Mouse (Mus musculus): Measurements from ENCODE around the gene Tsc22d3. TPM values are rescaled to one million over a fixed set of nuclear protein-coding genes. Genes with fewer than 3 reads are reported as not detected.

The Tsc22d3 gene
- 99.9 and 108 TPM in 2 replicates for polyA plus RNA-seq (2014; fragmentation: Nextera tagmentation; extraction: Ambion mirVana)

GRCm38 (mm10) chrX:140600410-140601109 lies at the start of gene Tsc22d3:
Gene Tsc22d3, minus strand, starts transcription at chrX:140600659.
- H3K4me1 ChIP-seq (ENCODE audit: control insufficient read depth, insufficient read depth, low read length), result no peaks in the 10 kb centered on the region
- DNase-seq (ENCODE audit: low spot score) (peak; percentile 53), ATAC-seq (ENCODE audit: low read depth) (peak; percentile 69)
- 0 out of 2 replicates have a peak, but pooled peaks cover 3% of the 10 kb centered on the region for H3K9me3 ChIP-seq (ENCODE audit: control insufficient read depth, low read length)
- H3K4me3 ChIP-seq (ENCODE audit: low read depth, low read length), result peak within 1 kb of the TSS; percentile 49
- WGBS, result 20% methylated on average over 28 of the region's 28 CpGs
- H3K36me3 ChIP-seq (ENCODE audit: control insufficient read depth, insufficient read depth, low read length), result no peaks in the 10 kb centered on the region
- peak within 1 kb of the TSS; percentile 37; the same call in 1 of the 2 replicates for H3K9ac ChIP-seq (ENCODE audit: low read depth, low read length)
- H3K4me2 ChIP-seq (ENCODE audit: low read depth, low read length), result peak within 1 kb of the TSS; percentile 74
- peaks cover 53% of the 10 kb centered on the region for H3K27me3 ChIP-seq (replicated peaks; ENCODE audit: control insufficient read depth, insufficient read depth, low read length)
- H3K27ac ChIP-seq (replicated peaks; ENCODE audit: low read depth, low read length), result no peak within 1 kb of the TSS

GRCm38 (mm10) chrX:140639592-140639991 lies 39.1 kb upstream of the Tsc22d3 start:
- H3K9ac ChIP-seq (ENCODE audit: low read depth, low read length), result no peak overlapping the region
- no peaks in the 10 kb centered on the region for H3K9me3 ChIP-seq (ENCODE audit: control insufficient read depth, low read length)
- 0 out of 2 replicates have a peak, but pooled peaks cover 3% of the 10 kb centered on the region for H3K27me3 ChIP-seq (replicated peaks; ENCODE audit: control insufficient read depth, insufficient read depth, low read length)
- DNase-seq (ENCODE audit: low spot score) (no peak), ATAC-seq (ENCODE audit: low read depth) (no peak)
- WGBS, result 58% methylated on average over 2 of the region's 2 CpGs
- H3K4me2 ChIP-seq (ENCODE audit: low read depth, low read length), result no peak overlapping the region
- H3K36me3 ChIP-seq (ENCODE audit: control insufficient read depth, insufficient read depth, low read length), result no peaks in the 10 kb centered on the region
- H3K27ac ChIP-seq (replicated peaks; ENCODE audit: low read depth, low read length), result no peak overlapping the region
- H3K4me3 ChIP-seq (ENCODE audit: low read depth, low read length), result no peak overlapping the region
- no peaks in the 10 kb centered on the region for H3K4me1 ChIP-seq (ENCODE audit: control insufficient read depth, insufficient read depth, low read length)

- H3K9me3 ChIP-seq (ENCODE audit: control insufficient read depth, low read length), result no peaks in the 10 kb centered on the region
- H3K4me2 ChIP-seq (ENCODE audit: low read depth, low read length), result no peak overlapping the region
- 0 out of 2 replicates have a peak, but pooled peaks cover 3% of the 10 kb centered on the region for H3K27me3 ChIP-seq (replicated peaks; ENCODE audit: control insufficient read depth, insufficient read depth, low read length)
- H3K27ac ChIP-seq (replicated peaks; ENCODE audit: low read depth, low read length), result no peak overlapping the region
- ATAC-seq (ENCODE audit: low read depth) (peak; percentile 18; the same call in 1 of the 2 replicates), DNase-seq (ENCODE audit: low spot score) (peak; percentile 63)
- no peak overlapping the region for H3K9ac ChIP-seq (ENCODE audit: low read depth, low read length)
- H3K36me3 ChIP-seq (ENCODE audit: control insufficient read depth, insufficient read depth, low read length), result no peaks in the 10 kb centered on the region
- WGBS, result 66% methylated on average over 5 of the region's 5 CpGs
- H3K4me3 ChIP-seq (ENCODE audit: low read depth, low read length), result no peak overlapping the region
- no peaks in the 10 kb centered on the region for H3K4me1 ChIP-seq (ENCODE audit: control insufficient read depth, insufficient read depth, low read length)
Measured at GRCm38 (mm10) chrX:140638028-140638427, 37.6 kb upstream of the Tsc22d3 start.

- Histone ChIP-seq H3K27me3 (replicated peaks; ENCODE audit: control insufficient read depth, insufficient read depth, low read length) (no peaks in the 10 kb centered on the region), H3K9me3 (ENCODE audit: control insufficient read depth, low read length) (no peaks in the 10 kb centered on the region), H3K4me2 (ENCODE audit: low read depth, low read length) (no peak overlapping the region), H3K27ac (replicated peaks; ENCODE audit: low read depth, low read length) (no peak overlapping the region), H3K4me3 (ENCODE audit: low read depth, low read length) (no peak overlapping the region), H3K4me1 (ENCODE audit: control insufficient read depth, insufficient read depth, low read length) (no peaks in the 10 kb centered on the region), H3K9ac (ENCODE audit: low read depth, low read length) (no peak overlapping the region), H3K36me3 (ENCODE audit: control insufficient read depth, insufficient read depth, low read length) (no peaks in the 10 kb centered on the region)
- WGBS, result 68% methylated on average over 12 of the region's 12 CpGs
- ATAC-seq (ENCODE audit: low read depth), result no peak
- no peak for DNase-seq (ENCODE audit: low spot score)
Measured at GRCm38 (mm10) chrX:140624875-140625594, 24.6 kb upstream of the Tsc22d3 start.

DNA sequence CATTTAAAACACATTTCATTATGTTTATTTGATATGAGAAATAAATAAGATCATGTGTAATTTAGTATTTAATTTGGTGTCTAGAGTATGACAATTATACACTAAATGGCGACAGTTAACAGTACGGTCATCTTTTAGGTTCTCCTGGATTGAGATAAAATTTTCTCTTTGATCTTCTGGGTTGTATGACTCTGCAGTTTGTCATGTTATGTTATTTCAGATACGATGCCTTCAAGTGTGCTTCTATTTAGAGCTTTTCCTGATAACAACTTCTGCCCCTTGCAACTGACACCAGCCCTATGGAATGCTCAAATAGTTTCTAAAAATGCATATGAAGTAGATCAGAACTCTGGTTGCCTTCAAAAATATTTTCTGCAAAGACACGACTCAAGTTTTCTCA lies 9.5 kb upstream of the Tsc22d3 start:
- no peak overlapping the region for H3K4me2 ChIP-seq (ENCODE audit: low read depth, low read length)
- ATAC-seq (ENCODE audit: low read depth) (no peak), DNase-seq (ENCODE audit: low spot score) (no peak)
- H3K4me3 ChIP-seq (ENCODE audit: low read depth, low read length), result no peak overlapping the region
- no peaks in the 10 kb centered on the region for H3K9me3 ChIP-seq (ENCODE audit: control insufficient read depth, low read length)
- no peaks in the 10 kb centered on the region for H3K36me3 ChIP-seq (ENCODE audit: control insufficient read depth, insufficient read depth, low read length)
- peaks cover 33% of the 10 kb centered on the region for H3K27me3 ChIP-seq (replicated peaks; ENCODE audit: control insufficient read depth, insufficient read depth, low read length)
- no peaks in the 10 kb centered on the region for H3K4me1 ChIP-seq (ENCODE audit: control insufficient read depth, insufficient read depth, low read length)
- 84% methylated on average over 4 of the region's 4 CpGs for WGBS
- no peak overlapping the region for H3K9ac ChIP-seq (ENCODE audit: low read depth, low read length)
- H3K27ac ChIP-seq (replicated peaks; ENCODE audit: low read depth, low read length), result no peak overlapping the region

DNA sequence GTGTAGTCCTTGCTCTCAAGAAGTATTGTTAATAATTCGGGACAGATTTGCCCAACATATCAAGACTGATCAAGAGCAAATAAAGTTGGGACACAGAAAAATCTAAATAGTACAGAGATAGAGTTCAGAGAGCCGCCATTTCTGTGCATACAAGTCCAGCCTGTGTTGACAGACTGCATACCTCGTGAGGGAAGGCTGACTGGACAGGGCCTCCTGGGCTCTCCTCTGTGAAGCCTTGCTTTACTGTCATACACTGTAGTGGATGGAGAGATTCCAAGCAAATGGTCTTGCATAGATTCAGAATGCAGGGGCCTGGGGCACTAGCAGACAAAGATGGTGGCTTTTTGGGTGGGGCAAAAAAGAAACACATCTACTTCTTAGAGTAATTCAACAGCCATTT lies 1.4 kb upstream of the Tsc22d3 start:
- Histone ChIP-seq H3K27me3 (replicated peaks; ENCODE audit: control insufficient read depth, insufficient read depth, low read length) (peaks cover 46% of the 10 kb centered on the region), H3K9ac (ENCODE audit: low read depth, low read length) (no peak overlapping the region), H3K27ac (replicated peaks; ENCODE audit: low read depth, low read length) (no peak overlapping the region), H3K4me3 (ENCODE audit: low read depth, low read length) (no peak overlapping the region), H3K4me1 (ENCODE audit: control insufficient read depth, insufficient read depth, low read length) (no peaks in the 10 kb centered on the region), H3K36me3 (ENCODE audit: control insufficient read depth, insufficient read depth, low read length) (no peaks in the 10 kb centered on the region), H3K4me2 (ENCODE audit: low read depth, low read length) (no peak overlapping the region), H3K9me3 (ENCODE audit: control insufficient read depth, low read length) (0 out of 2 replicates have a peak, but pooled peaks cover 3% of the 10 kb centered on the region)
- no peak for ATAC-seq (ENCODE audit: low read depth)
- DNase-seq (ENCODE audit: low spot score), result no peak
- 60% methylated on average over 3 of the region's 3 CpGs for WGBS

GRCm38 (mm10) chrX:140601311-140601710 lies 852 bp upstream of the Tsc22d3 start:
- Histone ChIP-seq H3K27me3 (replicated peaks; ENCODE audit: control insufficient read depth, insufficient read depth, low read length) (peaks cover 47% of the 10 kb centered on the region), H3K9me3 (ENCODE audit: control insufficient read depth, low read length) (0 out of 2 replicates have a peak, but pooled peaks cover 3% of the 10 kb centered on the region), H3K4me3 (ENCODE audit: low read depth, low read length) (no peak overlapping the region), H3K4me1 (ENCODE audit: control insufficient read depth, insufficient read depth, low read length) (no peaks in the 10 kb centered on the region), H3K9ac (ENCODE audit: low read depth, low read length) (no peak overlapping the region), H3K27ac (replicated peaks; ENCODE audit: low read depth, low read length) (no peak overlapping the region), H3K4me2 (ENCODE audit: low read depth, low read length) (no peak overlapping the region), H3K36me3 (ENCODE audit: control insufficient read depth, insufficient read depth, low read length) (no peaks in the 10 kb centered on the region)
- no peak for DNase-seq (ENCODE audit: low spot score)
- 66% methylated on average over 4 of the region's 4 CpGs for WGBS
- no peak for ATAC-seq (ENCODE audit: low read depth)

GRCm38 (mm10) chrX:140599561-140600409 lies 674 bp downstream of the Tsc22d3 start:
- Histone ChIP-seq H3K9me3 (ENCODE audit: control insufficient read depth, low read length) (0 out of 2 replicates have a peak, but pooled peaks cover 3% of the 10 kb centered on the region), H3K36me3 (ENCODE audit: control insufficient read depth, insufficient read depth, low read length) (no peaks in the 10 kb centered on the region), H3K27me3 (replicated peaks; ENCODE audit: control insufficient read depth, insufficient read depth, low read length) (peaks cover 53% of the 10 kb centered on the region), H3K4me2 (ENCODE audit: low read depth, low read length) (peak overlapping the region; percentile 74), H3K9ac (ENCODE audit: low read depth, low read length) (peak overlapping the region; percentile 37; the same call in 1 of the 2 replicates), H3K27ac (replicated peaks; ENCODE audit: low read depth, low read length) (no peak overlapping the region), H3K4me3 (ENCODE audit: low read depth, low read length) (peak overlapping the region; percentile 49), H3K4me1 (ENCODE audit: control insufficient read depth, insufficient read depth, low read length) (no peaks in the 10 kb centered on the region)
- WGBS, result 20% methylated on average over 41 of the region's 78 CpGs
- ATAC-seq (ENCODE audit: low read depth), result no peak
- DNase-seq (ENCODE audit: low spot score), result no peak
